Mouse (Mus musculus): ENCODE results near the gene Cdh23. TPM values are rescaled to one million over a fixed set of nuclear protein-coding genes. Genes with fewer than 3 reads are reported as not detected.

Cdh23 gene
- polyA plus RNA-seq, 2 experiments: 0.73 to 2.7 TPM

DNA sequence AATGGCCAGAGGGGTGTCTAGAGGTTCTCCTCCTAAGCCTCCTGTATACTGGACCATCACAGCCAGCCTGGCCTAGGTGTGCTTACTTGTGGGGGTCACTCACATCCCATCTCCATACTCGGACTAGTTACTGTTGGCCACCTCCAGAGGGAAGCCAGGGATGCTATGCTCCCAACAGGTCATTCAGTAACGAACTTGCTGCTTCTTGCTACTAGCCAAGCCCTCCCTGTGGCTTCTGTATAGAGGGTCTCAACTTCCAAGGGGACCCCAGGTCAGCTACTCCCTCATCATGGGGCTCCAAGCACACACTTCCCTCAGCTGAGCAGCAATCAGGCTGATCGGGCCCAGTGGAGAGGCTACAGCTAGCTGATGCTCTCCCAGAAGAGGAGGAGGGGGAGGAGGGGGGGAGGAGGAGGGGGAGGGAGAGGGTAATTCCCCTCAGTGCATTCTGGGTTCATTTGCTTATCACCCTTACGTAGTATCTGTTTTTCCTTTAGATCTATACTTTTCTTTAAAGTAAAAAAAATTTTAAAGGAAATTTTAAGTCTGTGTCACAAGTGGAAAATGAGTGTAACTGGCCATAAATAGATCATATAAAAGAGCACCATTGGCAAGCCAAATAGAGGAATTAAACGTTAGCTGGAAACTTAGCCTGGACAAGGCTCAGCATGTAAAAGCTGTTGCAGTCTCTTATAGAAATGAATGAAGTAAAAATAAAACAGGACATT is 346.0 kb downstream of the Cdh23 start:
- ATAC-seq (ENCODE audit: low FRiP score, low read depth): no peak
- Histone ChIP-seq H3K27ac (replicated peaks; ENCODE audit: low read depth, low read length) (peak overlapping the region; percentile 82; the same call in 1 of the 2 replicates), H3K4me1 (ENCODE audit: control insufficient read depth, insufficient read depth, low read length) (peaks cover 39% of the 10 kb centered on the region), H3K4me2 (replicated peaks; ENCODE audit: low read depth, low read length, severe bottlenecking) (peak overlapping the region; percentile 32), H3K9me3 (ENCODE audit: control insufficient read depth, low read length) (no peaks in the 10 kb centered on the region), H3K9ac (ENCODE audit: low read depth, low read length, severe bottlenecking) (no peak overlapping the region), H3K36me3 (ENCODE audit: control insufficient read depth, insufficient read depth, low read length) (no peaks in the 10 kb centered on the region), H3K4me3 (replicated peaks; ENCODE audit: low read length) (no peak overlapping the region), H3K27me3 (ENCODE audit: control insufficient read depth, insufficient read depth, low read length) (no peaks in the 10 kb centered on the region)
- WGBS: 38% methylated on average over 5 of the region's 5 CpGs
- DNase-seq (ENCODE audit: low spot score): no peak
- TF ChIP-seq POLR2A (IDR thresholded peaks at IDR 0.05; ENCODE audit: borderline replicate concordance, extremely low read depth, insufficient read depth, insufficient read length): no peak

DNA sequence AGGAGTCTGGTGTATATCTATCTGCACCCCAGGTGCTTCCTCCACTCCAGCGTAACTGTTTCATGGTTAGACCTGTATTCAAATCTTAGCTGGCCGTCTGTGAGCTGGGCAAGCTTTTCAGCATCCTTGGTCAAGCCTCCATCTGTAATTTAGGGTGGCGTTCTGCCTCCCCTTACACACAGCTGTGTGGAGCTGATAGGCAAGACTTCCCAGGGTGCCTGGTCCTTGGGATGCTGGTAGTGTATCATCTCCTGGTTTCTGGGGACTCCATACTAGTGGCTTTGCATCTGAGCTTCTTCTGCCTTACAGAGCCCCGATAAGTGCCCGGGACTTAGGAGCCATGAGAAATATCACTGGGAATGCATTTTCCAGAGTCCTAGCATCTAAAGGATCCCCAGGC is 346.6 kb downstream of the Cdh23 start:
- H3K4me1 ChIP-seq (ENCODE audit: control insufficient read depth, insufficient read depth, low read length): peaks cover 39% of the 10 kb centered on the region
- H3K9ac ChIP-seq (ENCODE audit: low read depth, low read length, severe bottlenecking): no peak overlapping the region
- no peak overlapping the region for H3K27ac ChIP-seq (replicated peaks; ENCODE audit: low read depth, low read length)
- no peak for TF ChIP-seq POLR2A (IDR thresholded peaks at IDR 0.05; ENCODE audit: borderline replicate concordance, extremely low read depth, insufficient read depth, insufficient read length)
- H3K27me3 ChIP-seq (ENCODE audit: control insufficient read depth, insufficient read depth, low read length): no peaks in the 10 kb centered on the region
- H3K36me3 ChIP-seq (ENCODE audit: control insufficient read depth, insufficient read depth, low read length): no peaks in the 10 kb centered on the region
- H3K4me2 ChIP-seq (replicated peaks; ENCODE audit: low read depth, low read length, severe bottlenecking): no peak overlapping the region
- 81% methylated on average over 5 of the region's 5 CpGs for WGBS
- ATAC-seq (ENCODE audit: low FRiP score, low read depth): no peak
- H3K4me3 ChIP-seq (replicated peaks; ENCODE audit: low read length): no peak overlapping the region
- H3K9me3 ChIP-seq (ENCODE audit: control insufficient read depth, low read length): no peaks in the 10 kb centered on the region
- no peak for DNase-seq (ENCODE audit: low spot score)

DNA sequence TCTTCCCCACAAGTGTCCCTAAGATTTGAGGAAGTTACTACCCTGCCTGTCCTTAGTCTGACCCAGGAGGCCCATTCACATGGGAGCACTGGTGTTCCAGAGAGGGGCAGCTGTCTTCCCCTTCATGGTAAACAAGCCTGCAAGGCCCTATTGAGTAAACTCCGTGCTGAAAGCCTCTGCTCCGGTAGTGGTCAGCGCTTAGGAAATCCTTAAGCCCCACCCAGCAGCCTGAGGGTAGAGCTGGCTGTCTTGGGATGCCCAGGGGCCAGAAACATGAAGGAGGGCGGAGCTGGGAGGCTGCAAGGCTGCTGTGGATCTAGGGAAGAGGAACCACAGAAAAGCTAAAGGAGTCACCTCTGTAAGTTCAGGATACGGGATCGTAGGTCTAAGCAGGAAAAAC is 347.2 kb downstream of the Cdh23 start:
- H3K4me3 ChIP-seq (replicated peaks; ENCODE audit: low read length): no peak overlapping the region
- no peak for ATAC-seq (ENCODE audit: low FRiP score, low read depth)
- H3K36me3 ChIP-seq (ENCODE audit: control insufficient read depth, insufficient read depth, low read length): no peaks in the 10 kb centered on the region
- H3K4me1 ChIP-seq (ENCODE audit: control insufficient read depth, insufficient read depth, low read length): peaks cover 39% of the 10 kb centered on the region
- 39% methylated on average over 6 of the region's 6 CpGs for WGBS
- H3K27me3 ChIP-seq (ENCODE audit: control insufficient read depth, insufficient read depth, low read length): no peaks in the 10 kb centered on the region
- no peak overlapping the region; the same call in 1 of the 2 replicates for H3K4me2 ChIP-seq (replicated peaks; ENCODE audit: low read depth, low read length, severe bottlenecking)
- no peak for TF ChIP-seq POLR2A (IDR thresholded peaks at IDR 0.05; ENCODE audit: borderline replicate concordance, extremely low read depth, insufficient read depth, insufficient read length)
- no peak for DNase-seq (ENCODE audit: low spot score)
- no peaks in the 10 kb centered on the region for H3K9me3 ChIP-seq (ENCODE audit: control insufficient read depth, low read length)
- H3K9ac ChIP-seq (ENCODE audit: low read depth, low read length, severe bottlenecking): no peak overlapping the region
- no peak overlapping the region for H3K27ac ChIP-seq (replicated peaks; ENCODE audit: low read depth, low read length)

DNA sequence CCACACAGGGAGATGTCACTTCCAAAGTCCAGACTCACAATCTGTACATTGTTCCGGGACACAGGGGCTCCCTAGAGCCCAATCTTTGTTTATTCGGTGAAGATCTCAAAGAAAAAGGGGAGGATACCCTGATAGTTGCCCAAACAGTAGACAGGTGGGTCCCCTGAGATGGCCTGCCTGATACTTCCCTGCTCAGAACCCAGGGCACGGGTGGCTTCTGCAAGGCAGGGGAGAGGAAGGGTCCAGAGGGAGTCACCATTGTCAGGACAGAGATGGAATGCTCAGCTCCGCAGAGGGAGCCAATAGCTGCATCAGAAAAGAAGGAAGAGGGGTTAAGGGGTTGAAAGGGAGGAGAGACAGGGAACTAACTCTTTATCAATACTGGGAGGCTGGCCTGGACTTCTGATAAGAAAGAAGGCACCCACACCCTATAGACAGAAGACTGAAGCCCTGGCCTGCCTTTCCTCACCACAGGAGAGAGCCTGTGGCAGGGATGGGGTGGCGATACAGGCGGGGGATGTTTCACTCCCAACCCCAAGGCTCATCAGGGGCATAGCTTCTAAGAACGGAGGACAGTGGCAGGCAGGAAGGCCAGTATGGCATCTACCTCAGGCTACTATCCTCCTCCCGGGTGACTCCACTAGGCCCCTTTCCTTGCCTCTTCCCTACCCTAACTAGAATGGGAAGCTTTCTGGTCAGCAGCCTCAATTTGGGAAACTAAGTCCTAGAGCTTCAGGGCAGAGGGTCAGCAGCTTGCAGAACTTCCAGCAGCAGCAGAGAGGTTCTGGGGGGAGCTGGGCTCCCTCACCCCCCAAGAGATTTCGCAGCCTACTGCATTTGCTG is 348.3 kb downstream of the Cdh23 start:
- H3K9me3 ChIP-seq (ENCODE audit: control insufficient read depth, low read length): no peaks in the 10 kb centered on the region
- no peaks in the 10 kb centered on the region for H3K27me3 ChIP-seq (ENCODE audit: control insufficient read depth, insufficient read depth, low read length)
- no peak overlapping the region for H3K4me2 ChIP-seq (replicated peaks; ENCODE audit: low read depth, low read length, severe bottlenecking)
- H3K27ac ChIP-seq (replicated peaks; ENCODE audit: low read depth, low read length): no peak overlapping the region
- peaks cover 39% of the 10 kb centered on the region for H3K4me1 ChIP-seq (ENCODE audit: control insufficient read depth, insufficient read depth, low read length)
- ATAC-seq (ENCODE audit: low FRiP score, low read depth) (no peak), DNase-seq (ENCODE audit: low spot score) (no peak)
- H3K4me3 ChIP-seq (replicated peaks; ENCODE audit: low read length): no peak overlapping the region
- 63% methylated on average over 9 of the region's 9 CpGs for WGBS
- no peaks in the 10 kb centered on the region for H3K36me3 ChIP-seq (ENCODE audit: control insufficient read depth, insufficient read depth, low read length)
- no peak overlapping the region for H3K9ac ChIP-seq (ENCODE audit: low read depth, low read length, severe bottlenecking)
- no peak for TF ChIP-seq POLR2A (IDR thresholded peaks at IDR 0.05; ENCODE audit: borderline replicate concordance, extremely low read depth, insufficient read depth, insufficient read length)

DNA sequence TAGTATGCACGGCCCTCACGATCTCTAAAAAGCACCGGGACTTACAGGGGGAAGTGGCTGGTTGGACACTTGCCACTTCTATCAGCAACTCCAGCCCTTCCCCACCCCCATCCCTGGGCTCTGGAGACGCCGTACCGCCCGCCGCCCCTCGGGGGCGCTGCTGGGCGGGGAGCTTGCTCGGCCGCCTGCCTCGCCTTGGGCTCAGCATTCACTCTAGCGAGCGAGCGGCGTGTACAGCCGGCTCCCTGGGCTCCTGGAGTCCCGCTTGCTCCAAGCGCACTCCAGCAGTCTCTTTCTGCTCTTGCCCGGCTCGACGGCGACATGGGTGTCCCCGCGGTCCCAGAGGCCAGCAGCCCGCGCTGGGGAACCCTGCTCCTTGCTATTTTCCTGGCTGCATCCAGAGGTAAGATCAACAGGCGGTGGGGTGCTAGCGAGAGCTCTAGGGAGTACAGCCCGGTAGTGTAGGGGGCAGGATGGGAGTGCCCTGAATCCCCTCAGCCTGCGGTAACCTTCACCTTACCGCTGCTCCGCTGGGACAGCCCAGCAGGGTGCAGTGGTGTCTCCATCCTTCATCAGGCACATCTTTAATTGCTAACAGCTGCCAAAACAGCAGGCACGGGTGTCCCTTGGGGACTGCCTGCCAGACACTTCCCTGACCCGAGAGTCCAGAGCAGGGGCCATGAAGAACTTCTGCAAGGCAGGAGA is 349.4 kb downstream of the Cdh23 start, which contains the start of gene Vsir:
TSS of gene Vsir (plus strand) at position 151 of the 705 bp plus-strand sequence.
- WGBS: 4% methylated on average over 37 of the region's 37 CpGs
- peaks cover 39% of the 10 kb centered on the region for H3K4me1 ChIP-seq (ENCODE audit: control insufficient read depth, insufficient read depth, low read length)
- TF ChIP-seq POLR2A (IDR thresholded peaks at IDR 0.05; ENCODE audit: borderline replicate concordance, extremely low read depth, insufficient read depth, insufficient read length): no peak
- DNase-seq (ENCODE audit: low spot score) (peak; percentile 67), ATAC-seq (ENCODE audit: low FRiP score, low read depth) (no peak)
- H3K9me3 ChIP-seq (ENCODE audit: control insufficient read depth, low read length): no peaks in the 10 kb centered on the region
- no peaks in the 10 kb centered on the region for H3K27me3 ChIP-seq (ENCODE audit: control insufficient read depth, insufficient read depth, low read length)
- peak within 1 kb of the TSS; percentile 46 for H3K4me2 ChIP-seq (replicated peaks; ENCODE audit: low read depth, low read length, severe bottlenecking)
- no peak within 1 kb of the TSS for H3K27ac ChIP-seq (replicated peaks; ENCODE audit: low read depth, low read length)
- no peaks in the 10 kb centered on the region for H3K36me3 ChIP-seq (ENCODE audit: control insufficient read depth, insufficient read depth, low read length)
- peak within 1 kb of the TSS; percentile 52 for H3K9ac ChIP-seq (ENCODE audit: low read depth, low read length, severe bottlenecking)
- H3K4me3 ChIP-seq (replicated peaks; ENCODE audit: low read length): peak within 1 kb of the TSS; percentile 29

All from limb, embryonic 14.5 days (tissue).